Mouse (Mus musculus) intestine, embryonic 16.5 days (tissue): ENCODE measurements around the gene Kctd11. TPM values are rescaled to one million over a fixed set of nuclear protein-coding genes. Genes with fewer than 3 reads are reported as not detected.

Experiments
- ATAC-seq: fragments of 200-750 bp; cut with Nextera tagmentation; 2 replicates; pipeline ENCODE4 v1.8.0; 2017; ENCODE audit warnings: moderate TSS enrichment, moderate library complexity
- H3K27ac ChIP-seq: fragments of 300-500 bp; sonication (generic); 2 replicates; pipeline ENCODE4 v1.5.1; 2014; ENCODE audit warnings: mild to moderate bottlenecking, low read length
- H3K27me3 ChIP-seq: fragments of 300-500 bp; sonication (generic); replicated peaks from 2 replicates; pipeline ENCODE4 v1.6.1; 2014; ENCODE audit warnings: low read length, control low read depth, mixed read lengths; ENCODE audit not compliant: control insufficient read depth, insufficient read depth
- H3K36me3 ChIP-seq: fragments of 300-500 bp; sonication (generic); 2 replicates; pipeline ENCODE4 v1.6.1; 2014; ENCODE audit warnings: low read length, control low read depth; ENCODE audit not compliant: control insufficient read depth, insufficient read depth
- H3K4me1 ChIP-seq: fragments of 300-500 bp; sonication (generic); 2 replicates; pipeline ENCODE4 v1.6.1; 2014; ENCODE audit warnings: low read length, control low read depth, mixed read lengths; ENCODE audit not compliant: control insufficient read depth, insufficient read depth
- H3K4me2 ChIP-seq: fragments of 300-500 bp; sonication (generic); 2 replicates; pipeline ENCODE4 v1.6.1; 2014; ENCODE audit warnings: low read depth, low read length, control low read depth
- H3K4me3 ChIP-seq: fragments of 300-500 bp; sonication (generic); 2 replicates; pipeline ENCODE4 v1.5.1; 2014; ENCODE audit warnings: mild to moderate bottlenecking, low read length
- H3K9ac ChIP-seq: fragments of 300-500 bp; sonication (generic); 2 replicates; pipeline ENCODE4 v1.6.1; 2014; ENCODE audit warnings: low read depth, low read length
- H3K9me3 ChIP-seq: fragments of 300-500 bp; sonication (generic); 2 replicates; pipeline ENCODE4 v1.6.1; 2016; ENCODE audit warnings: low read length, control low read depth; ENCODE audit not compliant: control insufficient read depth
- WGBS: fragments of 180-500 bp; shearing (Covaris S2); extraction: QIAGEN DNeasy Blood & Tissue Kit; methylation state at CpG from one replicate; pipeline ENCODE4 v1.1.7; 2014; 5-methylcytosine and 5-hydroxymethylcytosine counted together
- microRNA-seq: library from miRNA; unstranded; fragments of <30 nt; microRNA quantifications from one replicate; pipeline ENCODE4, GENCODE M21; 2016
- polyA plus RNA-seq: library from polyadenylated mRNA; unstranded; fragments of >200 nt; fragmentation: Nextera tagmentation; extraction: Ambion mirVana; gene quantifications from 2 replicates; pipeline ENCODE4 v1.2.1, GENCODE M21; 2015

Kctd11 gene
- polyA plus RNA-seq, 1 experiment from 2014 or later: 5.5 TPM

- 0 out of 2 replicates have a peak, but pooled peaks cover 3% of the 10 kb centered on the region for H3K36me3 ChIP-seq
- H3K27me3 ChIP-seq: peaks cover 5% of the 10 kb centered on the region; the same call in 1 of the 2 replicates
- H3K9me3 ChIP-seq: no peaks in the 10 kb centered on the region
- peaks cover 29% of the 10 kb centered on the region for H3K4me1 ChIP-seq
- 6% methylated on average over 46 of the region's 48 CpGs for WGBS
- peak overlapping the region; percentile 45 for H3K4me3 ChIP-seq
- H3K4me2 ChIP-seq: peak overlapping the region; percentile 95
- 0 out of 2 replicates have a peak overlapping the region, but pooled peaks have one; percentile 2 for H3K27ac ChIP-seq
- peak overlapping the region; percentile 78 for H3K9ac ChIP-seq
- no peak for ATAC-seq
Observed at GRCm38 (mm10) chr11:69834001-69834549, 47.1 kb downstream of the Kctd11 start.

- Histone ChIP-seq H3K9ac (peak overlapping the region; percentile 78), H3K36me3 (peaks cover 3% of the 10 kb centered on the region; the same call in 1 of the 2 replicates), H3K27ac (0 out of 2 replicates have a peak overlapping the region, but pooled peaks have one; percentile 2), H3K9me3 (no peaks in the 10 kb centered on the region), H3K4me3 (peak overlapping the region; percentile 45), H3K4me2 (peak overlapping the region; percentile 95), H3K27me3 (peaks cover 5% of the 10 kb centered on the region; the same call in 1 of the 2 replicates), H3K4me1 (peaks cover 29% of the 10 kb centered on the region)
- no peak for ATAC-seq
- 50% methylated on average over 8 of the region's 8 CpGs for WGBS
Observed at GRCm38 (mm10) chr11:69833554-69833953, 47.7 kb downstream of the Kctd11 start.

- Histone ChIP-seq H3K36me3 (peaks cover 13% of the 10 kb centered on the region; the same call in 1 of the 2 replicates), H3K9ac (no peak overlapping the region), H3K4me3 (no peak overlapping the region), H3K9me3 (no peaks in the 10 kb centered on the region), H3K4me2 (no peak overlapping the region), H3K27me3 (no peaks in the 10 kb centered on the region), H3K4me1 (peaks cover 7% of the 10 kb centered on the region), H3K27ac (no peak overlapping the region)
- 0 out of 2 replicates have a peak, but pooled peaks have one; percentile 34 for ATAC-seq
- WGBS: 70% methylated on average over 5 of the region's 5 CpGs
Observed at GRCm38 (mm10) chr11:69828832-69829231, 52.4 kb downstream of the Kctd11 start.

Small RNAs within 50 kb of the gene (microRNA-seq; reads per million reads assigned to microRNA genes)
- gene Mir6924: not detected

Other genes starting within 250 kb of the Kctd11 start
- gene Fxr2, start 248.4 kb downstream of the Kctd11 start, polyA plus RNA-seq: 12.1 and 12.6 TPM in 2 replicates
- gene Sox15, start 226.1 kb downstream of the Kctd11 start, polyA plus RNA-seq: not detected in 2 replicates
- 68.3 and 69.9 TPM in 2 replicates for gene Mpdu1, start 218.8 kb downstream of the Kctd11 start, polyA plus RNA-seq
- gene Cd68, start 215.3 kb downstream of the Kctd11 start, polyA plus RNA-seq: 14.0 and 14.7 TPM in 2 replicates
- 524 and 563 TPM in 2 replicates for gene Eif4a1, start 209.0 kb downstream of the Kctd11 start, polyA plus RNA-seq
- 51.8 and 60.3 TPM in 2 replicates for gene Senp3, start 199.3 kb downstream of the Kctd11 start, polyA plus RNA-seq
- 0.44 and 0.57 TPM in 2 replicates for gene Tnfsf13, start 195.6 kb downstream of the Kctd11 start, polyA plus RNA-seq
- 6.0 and 6.3 TPM in 2 replicates for gene Tnfsf12, start 185.6 kb downstream of the Kctd11 start, polyA plus RNA-seq
- 3.0 and 3.3 TPM in 2 replicates for gene Tnfsfm13, start 185.3 kb downstream of the Kctd11 start, polyA plus RNA-seq
- 14.8 and 16.8 TPM in 2 replicates for gene Polr2a, start 122.8 kb downstream of the Kctd11 start, polyA plus RNA-seq
- 0.13 and 0.16 TPM in 2 replicates for gene Slc35g3, start 119.4 kb downstream of the Kctd11 start, polyA plus RNA-seq
- 2.3 and 2.4 TPM in 2 replicates for gene Zbtb4, start 115.5 kb downstream of the Kctd11 start, polyA plus RNA-seq
- 3.9 and 4.7 TPM in 2 replicates for gene Chrnb1, start 85.5 kb downstream of the Kctd11 start, polyA plus RNA-seq
- gene Fgf11, start 79.5 kb downstream of the Kctd11 start, polyA plus RNA-seq: 1.3 and 1.4 TPM in 2 replicates
- 34.6 and 42.7 TPM in 2 replicates for gene Tmem102, start 75.8 kb downstream of the Kctd11 start, polyA plus RNA-seq
- not detected in 2 replicates for gene Gm39566, start 66.1 kb downstream of the Kctd11 start, polyA plus RNA-seq
- gene Spem2, start 62.9 kb downstream of the Kctd11 start, polyA plus RNA-seq: not detected in 2 replicates
- gene Spem1, start 59.2 kb downstream of the Kctd11 start, polyA plus RNA-seq: 0.22 TPM in 1 of 2 replicates, not detected in the other
- 3.4 and 4.1 TPM in 2 replicates for gene Nlgn2, start 43.6 kb downstream of the Kctd11 start, polyA plus RNA-seq
- 470 and 476 TPM in 2 replicates for gene Tmem256, start 42.9 kb downstream of the Kctd11 start, polyA plus RNA-seq
- gene Plscr3, start 35.0 kb downstream of the Kctd11 start, polyA plus RNA-seq: 73.0 and 75.2 TPM in 2 replicates
- gene Tnk1, start 22.7 kb downstream of the Kctd11 start, polyA plus RNA-seq: 20.5 and 23.5 TPM in 2 replicates
- not detected in 2 replicates for gene Tmem95, start 3.4 kb downstream of the Kctd11 start, polyA plus RNA-seq
- gene Acap1, start 14.1 kb upstream of the Kctd11 start, polyA plus RNA-seq: 4.2 and 5.2 TPM in 2 replicates
- gene 2810408A11Rik, start 19.6 kb upstream of the Kctd11 start, polyA plus RNA-seq: 4.7 and 5.4 TPM in 2 replicates
- 7.1 and 10.1 TPM in 2 replicates for gene Neurl4, start 19.7 kb upstream of the Kctd11 start, polyA plus RNA-seq
- gene Gps2, start 32.5 kb upstream of the Kctd11 start, polyA plus RNA-seq: 60.0 and 63.8 TPM in 2 replicates
- 1,478 and 1,683 TPM in 2 replicates for gene Eif5a, start 40.6 kb upstream of the Kctd11 start, polyA plus RNA-seq
- 1.3 and 2.1 TPM in 2 replicates for gene Ybx2, start 54.4 kb upstream of the Kctd11 start, polyA plus RNA-seq
- gene Slc2a4, start 66.8 kb upstream of the Kctd11 start, polyA plus RNA-seq: 21.5 and 22.6 TPM in 2 replicates
- 1,377 and 1,415 TPM in 2 replicates for gene Cldn7, start 83.4 kb upstream of the Kctd11 start, polyA plus RNA-seq
- gene Ctdnep1, start 99.8 kb upstream of the Kctd11 start, polyA plus RNA-seq: 20.7 and 20.9 TPM in 2 replicates
- gene Elp5, start 101.1 kb upstream of the Kctd11 start, polyA plus RNA-seq: 92.6 and 106 TPM in 2 replicates
- gene Gabarap, start 109.7 kb upstream of the Kctd11 start, polyA plus RNA-seq: 639 and 679 TPM in 2 replicates
- 49.7 and 53.1 TPM in 2 replicates for gene Phf23, start 114.4 kb upstream of the Kctd11 start, polyA plus RNA-seq
- gene Dvl2, start 119.2 kb upstream of the Kctd11 start, polyA plus RNA-seq: 23.8 and 26.0 TPM in 2 replicates
- gene Acadvl, start 134.0 kb upstream of the Kctd11 start, polyA plus RNA-seq: 172 and 189 TPM in 2 replicates
- 5.1 and 6.1 TPM in 2 replicates for gene Dlg4, start 135.5 kb upstream of the Kctd11 start, polyA plus RNA-seq
- 0.17 and 0.31 TPM in 2 replicates for gene Asgr1, start 172.7 kb upstream of the Kctd11 start, polyA plus RNA-seq
- 0.44 and 0.57 TPM in 2 replicates for gene Asgr2, start 211.2 kb upstream of the Kctd11 start, polyA plus RNA-seq
- gene Mgl2, start 248.9 kb upstream of the Kctd11 start, polyA plus RNA-seq: 0.56 and 0.66 TPM in 2 replicates